Mouse (Mus musculus) liver, embryonic 16.5 days (tissue): ENCODE results near the gene Pcyt2. TPM values are rescaled to one million over a fixed set of nuclear protein-coding genes. Genes with fewer than 3 reads are reported as not detected.
A peak's percentile ranks its signal among the peaks of the same experiment; 100 is the strongest.

ENCODE experiments used
- ATAC-seq: fragments of 200-750 bp; cut with Nextera tagmentation; 2 replicates; pipeline ENCODE4 v1.8.0; 2017; ENCODE audit warnings: low read depth, mild to moderate bottlenecking, moderate number of reproducible peaks, moderate library complexity
- H3K27ac ChIP-seq: fragments of 300-500 bp; sonication (generic); 2 replicates; pipeline ENCODE4 v1.5.1; 2014; ENCODE audit warnings: mild to moderate bottlenecking, low read length
- H3K27me3 ChIP-seq: fragments of 300-500 bp; sonication (generic); 2 replicates; pipeline ENCODE4 v1.6.1; 2014; ENCODE audit warnings: low read depth, low read length, mixed read lengths; ENCODE audit not compliant: control insufficient read depth, insufficient read depth
- H3K36me3 ChIP-seq: fragments of 300-500 bp; sonication (generic); 2 replicates; pipeline ENCODE4 v1.6.1; 2014; ENCODE audit warnings: mild to moderate bottlenecking; ENCODE audit not compliant: control insufficient read depth, insufficient read depth
- H3K4me1 ChIP-seq: fragments of 300-500 bp; sonication (generic); 2 replicates; pipeline ENCODE4 v1.6.1; 2014; ENCODE audit warnings: low read depth, low read length, mixed read lengths; ENCODE audit not compliant: control insufficient read depth
- H3K4me2 ChIP-seq: fragments of 300-500 bp; sonication (generic); 2 replicates; pipeline ENCODE4 v1.6.1; 2014; ENCODE audit warnings: low read depth, low read length, mixed read lengths
- H3K4me3 ChIP-seq: fragments of 300-500 bp; sonication (generic); 2 replicates; pipeline ENCODE4 v1.5.1; 2014; ENCODE audit warnings: low read depth, mild to moderate bottlenecking, low read length
- H3K9ac ChIP-seq: fragments of 300-500 bp; sonication (generic); 2 replicates; pipeline ENCODE4 v1.6.1; 2014; ENCODE audit warnings: low read depth, low read length
- H3K9me3 ChIP-seq: fragments of 300-500 bp; sonication (generic); replicated peaks from 2 replicates; pipeline ENCODE4 v1.6.1; 2016; ENCODE audit warnings: low read length; ENCODE audit not compliant: control insufficient read depth
- WGBS: fragments of 180-500 bp; shearing (Covaris S2); extraction: QIAGEN DNeasy Blood & Tissue Kit; methylation state at CpG from one replicate; pipeline ENCODE4 v1.1.7; 2014; ENCODE audit not compliant: insufficient replicate concordance; 5-methylcytosine and 5-hydroxymethylcytosine counted together
- microRNA-seq: library from miRNA; unstranded; fragments of <30 nt; microRNA quantifications from one replicate; pipeline ENCODE4, GENCODE M21; 2016
- polyA plus RNA-seq: library from polyadenylated mRNA; unstranded; fragments of >200 nt; fragmentation: Nextera tagmentation; extraction: Ambion mirVana; gene quantifications from 2 replicates; pipeline ENCODE4 v1.2.1, GENCODE M21; 2015

Gene Pcyt2
- polyA plus RNA-seq, 1 experiment from 2014 or later: 184 TPM

- no peaks in the 10 kb centered on the region for H3K9me3 ChIP-seq
- 75% methylated on average over 9 of the region's 9 CpGs for WGBS
- no peak overlapping the region for H3K4me3 ChIP-seq
- H3K27ac ChIP-seq: no peak overlapping the region
- no peak overlapping the region for H3K9ac ChIP-seq
- H3K4me1 ChIP-seq: no peaks in the 10 kb centered on the region; the same call in 1 of the 2 replicates
- no peaks in the 10 kb centered on the region for H3K27me3 ChIP-seq
- peaks cover 76% of the 10 kb centered on the region for H3K36me3 ChIP-seq
- no peak overlapping the region for H3K4me2 ChIP-seq
- no peak for ATAC-seq
Observed at GRCm38 (mm10) chr11:120565114-120565513, 52.6 kb downstream of the Pcyt2 start.

GRCm38 (mm10) chr11:120562949-120563348, 54.8 kb downstream of the Pcyt2 start:
- Histone ChIP-seq H3K4me2 (no peak overlapping the region), H3K27me3 (no peaks in the 10 kb centered on the region), H3K27ac (no peak overlapping the region), H3K4me3 (no peak overlapping the region), H3K4me1 (no peaks in the 10 kb centered on the region), H3K36me3 (peaks cover 67% of the 10 kb centered on the region), H3K9me3 (no peaks in the 10 kb centered on the region), H3K9ac (no peak overlapping the region)
- ATAC-seq: no peak
- 88% methylated on average over 13 of the region's 13 CpGs for WGBS

GRCm38 (mm10) chr11:120560952-120561728, 56.6 kb downstream of the Pcyt2 start:
- Histone ChIP-seq H3K4me1 (no peaks in the 10 kb centered on the region), H3K36me3 (peaks cover 54% of the 10 kb centered on the region), H3K9ac (no peak overlapping the region), H3K4me3 (no peak overlapping the region), H3K9me3 (no peaks in the 10 kb centered on the region), H3K27me3 (no peaks in the 10 kb centered on the region), H3K4me2 (no peak overlapping the region), H3K27ac (no peak overlapping the region)
- no peak for ATAC-seq
- WGBS: 74% methylated on average over 13 of the region's 13 CpGs

Small RNAs within 50 kb of the gene (microRNA-seq; reads per million reads assigned to microRNA genes)
- gene Mir6936: 4.9 reads per million, percentile 16 among the genes with 10 or more reads in this experiment

Other genes with a start within 250 kb of the Pcyt2 start
- 6.0 and 6.5 TPM in 2 replicates for gene Faap100, start 239.2 kb downstream of the Pcyt2 start, polyA plus RNA-seq
- gene Nploc4, start 180.2 kb downstream of the Pcyt2 start, polyA plus RNA-seq: 18.5 and 19.0 TPM in 2 replicates
- gene Tspan10, start 175.3 kb downstream of the Pcyt2 start, polyA plus RNA-seq: not detected in 2 replicates
- 0.09 and 0.13 TPM in 2 replicates for gene Pde6g, start 164.4 kb downstream of the Pcyt2 start, polyA plus RNA-seq
- 9.1 and 9.3 TPM in 2 replicates for gene Oxld1, start 159.9 kb downstream of the Pcyt2 start, polyA plus RNA-seq
- 15.0 and 15.2 TPM in 2 replicates for gene Ccdc137, start 159.8 kb downstream of the Pcyt2 start, polyA plus RNA-seq
- gene Arl16, start 150.3 kb downstream of the Pcyt2 start, polyA plus RNA-seq: 12.4 and 12.5 TPM in 2 replicates
- gene Mrpl12, start 133.3 kb downstream of the Pcyt2 start, polyA plus RNA-seq: 81.5 and 83.1 TPM in 2 replicates
- 37.0 and 38.9 TPM in 2 replicates for gene Slc25a10, start 126.1 kb downstream of the Pcyt2 start, polyA plus RNA-seq
- gene Gcgr, start 87.2 kb downstream of the Pcyt2 start, polyA plus RNA-seq: 18.7 and 20.7 TPM in 2 replicates
- 38.5 and 39.1 TPM in 2 replicates for gene Mcrip1, start 68.2 kb downstream of the Pcyt2 start, polyA plus RNA-seq
- gene Ppp1r27, start 66.8 kb downstream of the Pcyt2 start, polyA plus RNA-seq: 0.20 and 1.2 TPM in 2 replicates
- 793 and 897 TPM in 2 replicates for gene P4hb, start 44.7 kb downstream of the Pcyt2 start, polyA plus RNA-seq
- gene Arhgdia, start 36.3 kb downstream of the Pcyt2 start, polyA plus RNA-seq: 201 and 205 TPM in 2 replicates
- 52.4 and 87.2 TPM in 2 replicates for gene Alyref, start 19.6 kb downstream of the Pcyt2 start, polyA plus RNA-seq
- 66.8 and 67.8 TPM in 2 replicates for gene Anapc11, start 19.5 kb downstream of the Pcyt2 start, polyA plus RNA-seq
- 16.2 and 16.4 TPM in 2 replicates for gene Npb, start 9.5 kb downstream of the Pcyt2 start, polyA plus RNA-seq
- gene Sirt7, start 7.3 kb upstream of the Pcyt2 start, polyA plus RNA-seq: 27.3 and 28.0 TPM in 2 replicates
- 29.4 and 30.9 TPM in 2 replicates for gene Mafg, start 15.7 kb upstream of the Pcyt2 start, polyA plus RNA-seq
- gene Pycr1, start 25.8 kb upstream of the Pcyt2 start, polyA plus RNA-seq: 4.8 and 5.1 TPM in 2 replicates
- gene Myadml2, start 30.2 kb upstream of the Pcyt2 start, polyA plus RNA-seq: 0.58 and 0.61 TPM in 2 replicates
- gene Notum, start 43.2 kb upstream of the Pcyt2 start, polyA plus RNA-seq: 0.15 and 0.20 TPM in 2 replicates
- 44.6 and 44.7 TPM in 2 replicates for gene Aspscr1, start 55.0 kb upstream of the Pcyt2 start, polyA plus RNA-seq
- gene Cenpx, start 95.8 kb upstream of the Pcyt2 start, polyA plus RNA-seq: 78.1 and 87.1 TPM in 2 replicates
- gene Lrrc45, start 96.0 kb upstream of the Pcyt2 start, polyA plus RNA-seq: 9.0 and 9.7 TPM in 2 replicates
- gene Rac3, start 103.5 kb upstream of the Pcyt2 start, polyA plus RNA-seq: 0.77 and 0.80 TPM in 2 replicates
- gene Dcxr, start 109.3 kb upstream of the Pcyt2 start, polyA plus RNA-seq: 23.4 and 27.9 TPM in 2 replicates
- 0.31 TPM in 1 of 2 replicates, not detected in the other for gene Cbr2, start 114.2 kb upstream of the Pcyt2 start, polyA plus RNA-seq
- 1.5 and 1.6 TPM in 2 replicates for gene Hmga1b, start 144.9 kb upstream of the Pcyt2 start, polyA plus RNA-seq
- 8.6 and 11.5 TPM in 2 replicates for gene Rfng, start 166.3 kb upstream of the Pcyt2 start, polyA plus RNA-seq
- gene Gps1, start 166.3 kb upstream of the Pcyt2 start, polyA plus RNA-seq: 61.6 and 64.7 TPM in 2 replicates
- gene Dus1l, start 178.5 kb upstream of the Pcyt2 start, polyA plus RNA-seq: 51.4 and 51.6 TPM in 2 replicates
- 20.3 and 24.2 TPM in 2 replicates for gene Fasn, start 206.6 kb upstream of the Pcyt2 start, polyA plus RNA-seq